Mouse (Mus musculus): ENCODE data around the gene Rhox8. TPM values are rescaled to one million over a fixed set of nuclear protein-coding genes. Genes with fewer than 3 reads are reported as not detected.
"Not testable (repeated sequence)": the region's sequence is repeated elsewhere in the genome, so short reads cannot be mapped to it uniquely, and the experiment has no call there.

The Rhox8 gene
- polyA plus RNA-seq (2015; fragmentation: Nextera tagmentation; extraction: Ambion mirVana), result not detected in 2 replicates

DNA sequence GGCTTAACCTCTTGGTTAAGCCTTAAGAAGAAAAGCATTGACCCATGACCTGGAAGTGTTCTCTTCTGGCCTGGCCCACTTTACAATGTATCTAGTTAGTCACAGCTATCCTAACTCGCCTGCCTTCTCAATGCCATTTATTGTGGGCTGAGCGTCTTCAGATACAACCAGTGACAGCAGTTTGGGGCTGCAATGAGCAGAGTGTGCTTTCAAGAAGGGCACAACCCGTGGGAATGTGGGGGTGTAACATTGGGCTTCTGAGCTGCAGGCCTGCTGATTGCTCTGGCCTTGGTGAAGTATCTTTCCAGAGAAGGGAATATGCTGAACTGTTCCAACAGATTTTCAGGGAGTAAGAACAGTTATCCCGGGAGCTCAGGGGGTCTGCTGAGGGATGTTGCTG, at the start of gene Rhox8:
Rhox8 (minus strand) TSS at position 101 of the 400 bp plus-strand sequence.
- Histone ChIP-seq H3K36me3 (no peaks in the 10 kb centered on the region), H3K9me3 (no peaks in the 10 kb centered on the region), H3K4me1 (no peaks in the 10 kb centered on the region), H3K4me3 (no peak within 1 kb of the TSS), H3K27me3 (no peaks in the 10 kb centered on the region), H3K27ac (replicated peaks) (no peak within 1 kb of the TSS), H3K4me2 (replicated peaks) (no peak within 1 kb of the TSS), H3K9ac (replicated peaks) (no peak within 1 kb of the TSS)
- 81% methylated on average over 4 of the region's 4 CpGs for WGBS
- no peak for ATAC-seq (replicated peaks)

DNA sequence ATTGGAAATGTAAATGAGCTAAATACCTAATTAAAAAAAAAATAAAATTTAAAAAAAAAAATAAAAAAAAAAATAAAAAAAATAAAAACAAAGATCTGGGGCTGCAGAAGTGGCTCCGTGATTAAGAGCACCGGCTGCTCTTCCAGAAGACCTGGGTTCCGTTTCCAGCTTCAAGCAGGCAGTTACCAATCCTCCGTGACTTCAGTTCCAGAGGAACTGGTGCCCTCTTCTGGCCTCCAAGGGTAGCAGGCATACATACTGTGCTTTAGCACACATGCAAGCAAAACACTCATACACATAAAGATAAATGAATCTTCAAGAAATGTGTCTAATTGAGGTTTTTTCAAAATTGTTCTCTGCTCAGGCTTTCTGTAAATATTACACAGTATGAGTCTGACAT, 37.6 kb upstream of the Rhox8 start:
- H3K4me3 ChIP-seq, result no peak overlapping the region
- no peaks in the 10 kb centered on the region for H3K36me3 ChIP-seq
- H3K9me3 ChIP-seq, result no peaks in the 10 kb centered on the region
- H3K4me1 ChIP-seq, result no peaks in the 10 kb centered on the region
- H3K27me3 ChIP-seq, result no peaks in the 10 kb centered on the region
- ATAC-seq (replicated peaks), result no peak
- 71% methylated on average over 4 of the region's 4 CpGs for WGBS
- H3K4me2 ChIP-seq (replicated peaks), result no peak overlapping the region
- no peak overlapping the region for H3K9ac ChIP-seq (replicated peaks)
- H3K27ac ChIP-seq (replicated peaks), result no peak overlapping the region

DNA sequence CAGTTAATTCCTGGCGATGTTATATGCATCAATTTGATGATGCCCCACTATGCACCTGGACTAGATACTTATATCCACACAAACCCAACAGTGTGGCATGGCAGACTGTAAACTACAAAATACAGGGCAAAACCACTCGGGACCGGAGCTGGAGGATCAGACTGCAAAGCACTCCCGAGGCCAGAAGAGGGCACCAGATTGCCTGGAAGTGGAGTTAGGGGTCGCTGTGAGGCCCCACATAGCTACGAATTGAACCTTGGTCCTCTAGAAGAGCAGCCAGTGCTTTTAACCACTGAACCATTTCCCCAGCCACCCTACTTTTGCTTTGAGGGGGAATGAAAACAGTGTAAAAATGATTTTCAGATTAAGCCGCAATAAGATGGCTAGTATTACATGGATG, 29.8 kb upstream of the Rhox8 start:
- Histone ChIP-seq H3K4me3 (no peak overlapping the region), H3K36me3 (no peaks in the 10 kb centered on the region), H3K27me3 (no peaks in the 10 kb centered on the region), H3K27ac (replicated peaks) (no peak overlapping the region), H3K4me1 (no peaks in the 10 kb centered on the region), H3K4me2 (replicated peaks) (no peak overlapping the region), H3K9me3 (no peaks in the 10 kb centered on the region), H3K9ac (replicated peaks) (no peak overlapping the region)
- 53% methylated on average over 7 of the region's 7 CpGs for WGBS
- ATAC-seq (replicated peaks), result no peak

DNA sequence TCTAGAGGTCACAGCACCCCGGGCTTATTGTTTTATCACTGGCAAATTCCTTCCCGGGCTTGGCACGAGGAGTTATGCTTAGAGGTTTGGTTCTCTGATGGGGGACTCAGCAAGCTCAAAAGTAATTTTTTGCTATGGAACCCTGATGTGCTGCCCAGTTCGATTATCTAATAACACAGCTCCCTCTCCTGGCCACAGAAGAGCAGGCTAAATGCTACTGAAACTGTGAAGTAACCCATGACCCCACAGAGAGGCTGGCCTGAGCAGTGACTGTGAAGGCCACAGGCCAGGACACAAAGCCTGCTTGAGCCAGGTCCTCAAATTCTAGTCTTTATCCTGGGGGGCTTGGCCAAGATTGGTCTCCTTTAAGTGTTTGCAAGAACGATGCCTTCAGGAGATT, 25.0 kb upstream of the Rhox8 start:
- ATAC-seq (replicated peaks), result no peak
- 78% methylated on average over 5 of the region's 5 CpGs for WGBS

DNA sequence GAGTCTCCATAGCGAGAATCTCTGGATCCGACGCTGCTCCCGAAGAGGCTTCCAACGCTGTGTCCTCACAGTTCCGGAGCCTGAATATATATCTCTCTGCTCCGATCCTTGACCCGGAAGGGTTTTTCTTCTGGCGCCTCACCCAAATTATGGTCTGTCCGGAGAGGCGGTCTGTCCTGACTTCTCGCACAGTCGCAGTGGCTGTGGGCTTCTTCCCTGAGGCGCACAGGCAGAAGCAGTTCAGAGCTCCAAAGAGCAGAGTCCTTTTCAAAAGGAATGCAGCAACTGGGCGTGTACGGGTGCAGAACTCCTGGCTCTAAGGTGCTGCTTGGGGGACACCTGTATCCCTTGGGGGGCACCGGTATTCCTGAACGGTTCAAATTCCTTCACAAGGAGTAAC, 22.9 kb upstream of the Rhox8 start, which contains the start of gene Rhox9:
Rhox9 (minus strand) TSS at position 101 of the 400 bp plus-strand sequence.
- H3K36me3 ChIP-seq; H3K4me3 ChIP-seq; H3K9ac ChIP-seq (replicated peaks); H3K4me2 ChIP-seq (replicated peaks); H3K4me1 ChIP-seq; ATAC-seq (replicated peaks); H3K27me3 ChIP-seq; H3K9me3 ChIP-seq; H3K27ac ChIP-seq (replicated peaks): not testable (repeated sequence)
- 93% methylated on average over 10 of the region's 18 CpGs for WGBS

More for the DNA sequence above, 25.0 kb upstream of the Rhox8 start:
- Histone ChIP-seq H3K36me3 (no peaks in the 10 kb centered on the region), H3K9me3 (no peaks in the 10 kb centered on the region), H3K9ac (replicated peaks) (no peak overlapping the region), H3K4me1 (no peaks in the 10 kb centered on the region), H3K4me3 (no peak overlapping the region), H3K27ac (replicated peaks) (no peak overlapping the region), H3K27me3 (no peaks in the 10 kb centered on the region), H3K4me2 (replicated peaks) (no peak overlapping the region)

DNA sequence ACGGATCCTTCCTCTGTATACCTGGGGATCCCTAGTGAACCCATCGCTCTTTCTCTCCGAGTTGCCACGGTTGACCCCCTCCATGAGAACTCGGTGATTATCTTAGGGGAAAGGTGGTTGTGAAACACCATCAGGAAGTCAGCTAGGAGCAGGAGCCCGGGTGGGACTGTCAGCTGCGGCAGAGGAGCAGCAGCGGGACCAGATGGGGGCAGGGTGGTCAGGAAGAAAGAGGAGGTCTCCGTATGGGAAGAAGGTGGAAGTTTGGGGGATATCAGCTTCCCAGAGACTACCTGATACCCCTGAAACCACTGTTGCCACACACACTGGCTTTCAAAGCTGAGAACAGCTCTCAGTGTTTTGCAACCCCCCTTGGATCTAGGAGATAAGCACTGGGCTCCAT, 18.4 kb upstream of the Rhox8 start, which contains the start of gene Rhox7b:
Rhox7b (minus strand) TSS at position 101 of the 400 bp plus-strand sequence.
- not testable (repeated sequence) for H3K9ac ChIP-seq (replicated peaks); H3K36me3 ChIP-seq; H3K9me3 ChIP-seq; H3K27ac ChIP-seq (replicated peaks); H3K4me1 ChIP-seq; H3K27me3 ChIP-seq; H3K4me3 ChIP-seq; ATAC-seq (replicated peaks); H3K4me2 ChIP-seq (replicated peaks)
- 87% methylated on average over 9 of the region's 9 CpGs for WGBS

DNA sequence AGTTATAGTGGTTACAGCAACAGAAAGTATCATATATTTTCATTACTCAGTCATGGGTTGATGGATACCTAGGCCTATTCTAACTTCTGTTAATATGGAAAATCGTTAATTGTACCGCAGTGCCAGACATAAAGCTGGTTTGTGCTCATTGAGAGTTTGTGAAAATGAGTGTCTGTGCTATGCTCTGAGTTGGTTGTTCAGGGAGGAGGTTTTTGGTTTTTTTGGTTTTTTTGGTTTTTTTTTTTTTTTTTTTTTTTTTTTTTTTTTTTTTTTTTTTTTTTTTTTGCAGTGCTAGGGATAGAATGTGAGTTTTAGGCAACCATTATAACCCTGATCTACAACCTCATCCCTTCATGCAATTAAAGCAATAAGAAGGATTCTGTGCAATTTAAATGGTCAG, 7.1 kb downstream of the Rhox8 start:
- H3K36me3 ChIP-seq, result no peaks in the 10 kb centered on the region
- no peak overlapping the region for H3K9ac ChIP-seq (replicated peaks)
- no peak overlapping the region for H3K27ac ChIP-seq (replicated peaks)
- no peak overlapping the region for H3K4me3 ChIP-seq
- no peak overlapping the region for H3K4me2 ChIP-seq (replicated peaks)
- H3K27me3 ChIP-seq, result no peaks in the 10 kb centered on the region
- H3K4me1 ChIP-seq, result no peaks in the 10 kb centered on the region
- no peak for ATAC-seq (replicated peaks)
- 89% methylated on average over 2 of the region's 2 CpGs for WGBS
- H3K9me3 ChIP-seq, result no peaks in the 10 kb centered on the region

DNA sequence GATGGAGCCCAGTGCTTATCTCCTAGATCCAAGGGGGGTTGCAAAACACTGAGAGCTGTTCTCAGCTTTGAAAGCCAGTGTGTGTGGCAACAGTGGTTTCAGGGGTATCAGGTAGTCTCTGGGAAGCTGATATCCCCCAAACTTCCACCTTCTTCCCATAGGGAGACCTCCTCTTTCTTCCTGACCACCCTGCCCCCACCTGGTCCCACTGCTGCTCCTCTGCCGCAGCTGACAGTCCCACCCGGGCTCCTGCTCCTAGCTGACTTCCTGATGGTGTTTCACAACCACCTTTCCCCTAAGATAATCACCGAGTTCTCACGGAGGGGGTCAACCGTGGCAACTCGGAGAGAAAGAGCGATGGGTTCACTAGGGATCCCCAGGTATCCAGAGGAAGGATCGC, 47.4 kb downstream of the Rhox8 start, which contains the start of gene Rhox7a:
Rhox7a (plus strand) TSS at position 301 of the 400 bp plus-strand sequence.
- not testable (repeated sequence) for ATAC-seq (replicated peaks); H3K4me2 ChIP-seq (replicated peaks); H3K36me3 ChIP-seq; H3K9ac ChIP-seq (replicated peaks); H3K4me3 ChIP-seq; H3K4me1 ChIP-seq; H3K27me3 ChIP-seq; H3K9me3 ChIP-seq; H3K27ac ChIP-seq (replicated peaks)
- 82% methylated on average over 8 of the region's 8 CpGs for WGBS

DNA sequence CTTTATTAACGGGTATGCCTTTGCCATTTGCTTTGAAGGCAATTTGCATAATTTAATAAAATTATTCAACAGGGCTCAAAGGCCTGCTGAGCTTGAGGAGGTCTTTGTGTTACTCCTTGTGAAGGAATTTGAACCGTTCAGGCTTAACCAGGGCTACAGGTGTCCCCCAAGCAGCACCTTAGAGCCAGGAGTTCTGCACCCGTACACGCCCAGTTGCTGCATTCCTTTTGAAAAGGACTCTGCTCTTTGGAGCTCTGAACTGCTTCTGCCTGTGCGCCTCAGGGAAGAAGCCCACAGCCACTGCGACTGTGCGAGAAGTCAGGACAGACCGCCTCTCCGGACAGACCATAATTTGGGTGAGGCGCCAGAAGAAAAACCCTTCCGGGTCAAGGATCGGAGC, 52.1 kb downstream of the Rhox8 start, which contains the start of gene Rhox6:
Rhox6 (plus strand) TSS at position 301 of the 400 bp plus-strand sequence.
- not testable (repeated sequence) for H3K9ac ChIP-seq (replicated peaks); ATAC-seq (replicated peaks); H3K9me3 ChIP-seq; H3K36me3 ChIP-seq; H3K4me2 ChIP-seq (replicated peaks); H3K27me3 ChIP-seq; H3K4me1 ChIP-seq; H3K4me3 ChIP-seq; H3K27ac ChIP-seq (replicated peaks)
- WGBS, result 78% methylated on average over 4 of the region's 12 CpGs

Other genes starting within 250 kb of the Rhox8 start
- gene Rhox2g, start 235.5 kb downstream of the Rhox8 start, polyA plus RNA-seq (2015; fragmentation: Nextera tagmentation; extraction: Ambion mirVana), result not detected in 2 replicates
- gene Rhox4g, start 227.6 kb downstream of the Rhox8 start, polyA plus RNA-seq (2015; fragmentation: Nextera tagmentation; extraction: Ambion mirVana), result not detected in 2 replicates
- not detected in 2 replicates for gene Rhox3h, start 210.2 kb downstream of the Rhox8 start, polyA plus RNA-seq (2015; fragmentation: Nextera tagmentation; extraction: Ambion mirVana)
- gene Rhox2h, start 205.7 kb downstream of the Rhox8 start, polyA plus RNA-seq (2015; fragmentation: Nextera tagmentation; extraction: Ambion mirVana), result not detected in 2 replicates
- not detected in 2 replicates for gene Rhox5, start 74.1 kb downstream of the Rhox8 start, polyA plus RNA-seq (2015; fragmentation: Nextera tagmentation; extraction: Ambion mirVana)
- not detected in 2 replicates for gene Rhox6, start 52.0 kb downstream of the Rhox8 start, polyA plus RNA-seq (2015; fragmentation: Nextera tagmentation; extraction: Ambion mirVana)
- gene Rhox7a, start 47.3 kb downstream of the Rhox8 start, polyA plus RNA-seq (2015; fragmentation: Nextera tagmentation; extraction: Ambion mirVana), result not detected in 2 replicates
- not detected in 2 replicates for gene Rhox7b, start 18.3 kb upstream of the Rhox8 start, polyA plus RNA-seq (2015; fragmentation: Nextera tagmentation; extraction: Ambion mirVana)
- gene Rhox9, start 22.8 kb upstream of the Rhox8 start, polyA plus RNA-seq (2015; fragmentation: Nextera tagmentation; extraction: Ambion mirVana), result not detected in 2 replicates
- gene Btg1-ps1, start 139.9 kb upstream of the Rhox8 start, polyA plus RNA-seq (2015; fragmentation: Nextera tagmentation; extraction: Ambion mirVana), result not detected in 2 replicates
- gene Btg1-ps2, start 164.2 kb upstream of the Rhox8 start, polyA plus RNA-seq (2015; fragmentation: Nextera tagmentation; extraction: Ambion mirVana), result not detected in 2 replicates
- not detected in 2 replicates for gene Rhox10, start 187.5 kb upstream of the Rhox8 start, polyA plus RNA-seq (2015; fragmentation: Nextera tagmentation; extraction: Ambion mirVana)
- gene Rhox11, start 206.2 kb upstream of the Rhox8 start, polyA plus RNA-seq (2015; fragmentation: Nextera tagmentation; extraction: Ambion mirVana), result not detected in 2 replicates
- not detected in 2 replicates for gene Rhox12, start 232.0 kb upstream of the Rhox8 start, polyA plus RNA-seq (2015; fragmentation: Nextera tagmentation; extraction: Ambion mirVana)
- gene Rhox13, start 242.3 kb upstream of the Rhox8 start, polyA plus RNA-seq (2015; fragmentation: Nextera tagmentation; extraction: Ambion mirVana), result not detected in 2 replicates